Mouse (Mus musculus) MN1 (cell line): ENCODE results near the gene Cyfip1.

ENCODE experiments used
- DNase-seq: peaks from one replicate; pipeline ENCODE4 v3.0.0-alpha.2; 2016; ENCODE audit warnings: low spot score

Gene Cyfip1

GRCm38 (mm10) chr7:55956054-55956453, 114.5 kb downstream of the Cyfip1 start:
- DNase-seq = no peak

- no peak for DNase-seq
These were observed 115.6 kb downstream of the Cyfip1 start for GRCm38 (mm10) chr7:55957178-55957577.

GRCm38 (mm10) chr7:55957916-55958315, 116.4 kb downstream of the Cyfip1 start:
- no peak for DNase-seq

- no peak for DNase-seq
These were observed 118.3 kb downstream of the Cyfip1 start for GRCm38 (mm10) chr7:55959801-55960200.

- no peak for DNase-seq
These were observed 119.0 kb downstream of the Cyfip1 start for GRCm38 (mm10) chr7:55960506-55960905.

GRCm38 (mm10) chr7:55962004-55962908, 120.7 kb downstream of the Cyfip1 start, which contains the start of gene Nipa2:
Gene Nipa2, minus strand, starts transcription at chr7:55962476.
- peak; percentile 94 for DNase-seq

- peak; percentile 72 for DNase-seq
These were observed 125.4 kb downstream of the Cyfip1 start for GRCm38 (mm10) chr7:55966866-55967460.

- peak; percentile 30 for DNase-seq
These were observed 126.8 kb downstream of the Cyfip1 start for GRCm38 (mm10) chr7:55968258-55968901.

GRCm38 (mm10) chr7:55969415-55969814, 127.9 kb downstream of the Cyfip1 start:
- no peak for DNase-seq

GRCm38 (mm10) chr7:55974429-55974828, 132.9 kb downstream of the Cyfip1 start:
- no peak for DNase-seq

GRCm38 (mm10) chr7:55981511-55981910, 140.0 kb downstream of the Cyfip1 start:
- no peak for DNase-seq
